Comparison of ENCODE assay signal across 8 mouse cellular contexts in the genomic region with DNA sequence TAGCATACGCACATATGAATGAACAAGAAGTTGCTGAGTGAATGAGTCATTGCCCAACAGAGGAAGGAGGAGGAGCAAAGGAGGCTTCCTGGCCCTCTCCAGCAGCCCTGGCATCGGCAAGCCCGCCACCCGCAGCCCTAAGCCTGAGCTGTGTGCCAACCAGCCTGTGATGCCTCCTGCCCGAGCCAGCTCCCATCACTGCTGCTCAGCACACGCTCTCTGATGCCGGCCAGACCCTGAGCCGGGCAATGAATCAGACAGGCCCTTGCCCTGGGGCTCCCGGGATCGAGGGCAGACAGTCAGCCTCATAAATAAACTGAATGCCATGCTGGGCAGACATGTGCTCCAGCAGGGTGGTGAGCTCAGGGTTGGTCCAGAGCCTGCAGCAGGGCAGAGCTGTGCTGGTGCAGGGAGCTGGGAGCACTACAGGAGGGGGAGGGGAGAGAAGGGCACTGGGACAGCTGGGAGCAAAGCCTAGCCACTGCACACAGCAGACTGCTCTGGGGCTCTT. TPM values are rescaled to one million over a fixed set of nuclear protein-coding genes. Genes with fewer than 3 reads are reported as not detected.
DNase-seq lines count a peak whose midpoint lies in the region; ATAC-seq and TF ChIP-seq lines count a peak whose summit lies in the region.
"Had no signal": no experiment of that assay in that cellular context is flagged by ENCODE, and none has a peak within 500 bp of the region (broad histone marks: within the 10 kb centered on the region; RNA-seq: fewer than 3 reads in every experiment).

No protein-coding gene starts in this region.

- peak; percentile 93 for ATAC-seq in forebrain, embryonic 14.5 days

- H3K4me2 ChIP-seq in forebrain, embryonic 14.5 days (ENCODE audit: low read length), result no peak overlapping the region
- H3K4me2 ChIP-seq: liver, embryonic 13.5 days had no signal

- peak overlapping the region; percentile 85 for H3K27ac ChIP-seq in forebrain, embryonic 14.5 days (ENCODE audit: low read depth, low read length)
- no peak overlapping the region for H3K27ac ChIP-seq in thymus, adult 2 months (ENCODE audit: control insufficient read depth, insufficient read depth, low read length)
- H3K27ac ChIP-seq: liver, embryonic 13.5 days had no signal

- H3K27me3 ChIP-seq in forebrain, embryonic 14.5 days (replicated peaks; ENCODE audit: control insufficient read depth, insufficient read depth, low read length), result no peaks in the 10 kb centered on the region
- peaks cover 76% of the 10 kb centered on the region for H3K27me3 ChIP-seq in megakaryocyte, embryonic 14.5 days (replicated peaks)
- no peaks in the 10 kb centered on the region for H3K27me3 ChIP-seq in thymus, adult 2 months (ENCODE audit: control insufficient read depth, insufficient read depth, low read length)

- H3K4me3 ChIP-seq in forebrain, embryonic 14.5 days (ENCODE audit: low read depth, low read length), result no peak overlapping the region
- peak overlapping the region; percentile 29 for H3K4me3 ChIP-seq in megakaryocyte, embryonic 14.5 days (replicated peaks)
- H3K4me3 ChIP-seq in thymus, adult 2 months (ENCODE audit: control insufficient read depth, insufficient read depth, low read length), result no peak overlapping the region
- H3K4me3 ChIP-seq: liver, embryonic 13.5 days had no signal

- WGBS in forebrain, embryonic 14.5 days, result 23% methylated on average over 10 of the region's 10 CpGs
- WGBS in thymus, adult 2 months, result 17% methylated on average over 10 of the region's 10 CpGs

- H3K9me3 ChIP-seq in forebrain, embryonic 14.5 days (replicated peaks; ENCODE audit: control insufficient read depth, low read length), result no peaks in the 10 kb centered on the region
- no peaks in the 10 kb centered on the region for H3K9me3 ChIP-seq in megakaryocyte, embryonic 14.5 days
- H3K9me3 ChIP-seq: liver, embryonic 13.5 days had no signal

- DNase-seq in NIH3T3 (ENCODE audit: low read depth), result peak; percentile 66
- peak; percentile 90 for DNase-seq in adrenal gland, postnatal 14 days
- DNase-seq in forebrain, embryonic 14.5 days (ENCODE audit: low spot score), result peak; percentile 91
- peak; percentile 39 for DNase-seq in layer of hippocampus, adult 9-10 months (ENCODE audit: low spot score)
- no peak for DNase-seq in B cell, adult 2 months
- DNase-seq in thymus, adult 2 months, result no peak
- DNase-seq: liver, embryonic 13.5 days had no signal

- H3K9ac ChIP-seq in forebrain, embryonic 14.5 days (ENCODE audit: low read length), result 0 out of 2 replicates have a peak overlapping the region, but pooled peaks have one; percentile 5
- H3K9ac ChIP-seq: liver, embryonic 13.5 days had no signal

- H3K36me3 ChIP-seq in forebrain, embryonic 14.5 days (ENCODE audit: control insufficient read depth, insufficient read depth, low read length), result no peaks in the 10 kb centered on the region
- H3K36me3 ChIP-seq in megakaryocyte, embryonic 14.5 days (replicated peaks; ENCODE audit: low read length), result no peaks in the 10 kb centered on the region
- no peaks in the 10 kb centered on the region for H3K36me3 ChIP-seq in thymus, adult 2 months (ENCODE audit: control insufficient read depth, insufficient read depth, low read length)
- H3K36me3 ChIP-seq: liver, embryonic 13.5 days had no signal

- no peak for TF ChIP-seq CTCF in thymus, adult 2 months (IDR thresholded peaks at IDR 0.05; ENCODE audit: borderline replicate concordance, control insufficient read depth, extremely low read depth, insufficient read depth, low read length, poor library complexity)

- peaks cover 30% of the 10 kb centered on the region for H3K4me1 ChIP-seq in forebrain, embryonic 14.5 days (ENCODE audit: control insufficient read depth, insufficient read depth, low read length)
- peaks cover 11% of the 10 kb centered on the region for H3K4me1 ChIP-seq in megakaryocyte, embryonic 14.5 days
- H3K4me1 ChIP-seq in thymus, adult 2 months (replicated peaks; ENCODE audit: control insufficient read depth, insufficient read depth, low read length), result no peaks in the 10 kb centered on the region
- H3K4me1 ChIP-seq: liver, embryonic 13.5 days had no signal

- no peak for TF ChIP-seq POLR2A in thymus, adult 2 months (IDR thresholded peaks at IDR 0.05; ENCODE audit: control insufficient read depth, extremely low read depth, insufficient read depth, low read length, poor library complexity)

RNA-seq across cellular contexts. Expression of gene Edn2, which starts 27.7 kb away (rescaled TPM):
- total RNA-seq in adrenal gland, postnatal 14 days (2021), result not detected in 2 replicates
- 0.20 and 0.30 TPM in 2 replicates for polyA plus RNA-seq in forebrain, embryonic 14.5 days (2014; fragmentation: Nextera tagmentation; extraction: Ambion mirVana)
- polyA plus RNA-seq in megakaryocyte, embryonic 14.5 days (2012; ENCODE audit: insufficient read depth, low replicate concordance), result not detected in 2 replicates
- 0.65 and 1.2 TPM in 2 replicates for polyA plus RNA-seq in thymus, adult 2 months (2012; rRNA removed)

Comparison
In these comparisons a context has a peak if more than half of its experiments do, and no peak if none do; other contexts are left out.
1. DNase-seq: peak in NIH3T3 (single experiment), adrenal gland, postnatal 14 days (single experiment), forebrain, embryonic 14.5 days (single experiment) and layer of hippocampus, adult 9-10 months (single experiment); none in B cell, adult 2 months (0 of 2) and thymus, adult 2 months (single experiment).